Mouse (Mus musculus): ENCODE results near the gene Ehhadh. TPM values are rescaled to one million over a fixed set of nuclear protein-coding genes. Genes with fewer than 3 reads are reported as not detected.

The Ehhadh gene
- total and polyA plus RNA-seq, 3 experiments, result 0.01 to 0.11 TPM; not detected in 1

- Histone ChIP-seq H3K4me3 (ENCODE audit: low read depth, low read length) (no peak overlapping the region), H3K36me3 (replicated peaks) (no peaks in the 10 kb centered on the region), H3K4me1 (ENCODE audit: insufficient read depth, low read depth, low read length) (peaks cover 40% of the 10 kb centered on the region), H3K27me3 (ENCODE audit: insufficient read depth, low read length) (no peaks in the 10 kb centered on the region), H3K9me3 (replicated peaks) (no peaks in the 10 kb centered on the region)
- ATAC-seq (ENCODE audit: extremely low read depth, insufficient number of reproducible peaks, low FRiP score, poor library complexity, severe bottlenecking), result no peak
- TF ChIP-seq CTCF (IDR thresholded peaks at IDR 0.05; ENCODE audit: low read depth, low read length) (no peak), GATA2 (IDR thresholded peaks at IDR 0.05; ENCODE audit: borderline replicate concordance, low read depth, low read length) (no peak), POLR2AphosphoS5 (IDR thresholded peaks at IDR 0.05; ENCODE audit: insufficient replicate concordance, low read depth, low read length) (no peak), TAL1 (conservative IDR thresholded peaks at IDR 0.05; ENCODE audit: low read depth, low read length) (no peak), GATA1 (IDR thresholded peaks at IDR 0.05; ENCODE audit: borderline replicate concordance, low read length) (no peak)
- DNase-seq (ENCODE audit: low spot score), result no peak
These were observed 2.9 kb upstream of the Ehhadh start for GRCm38 (mm10) chr16:21790469-21790868.

DNA sequence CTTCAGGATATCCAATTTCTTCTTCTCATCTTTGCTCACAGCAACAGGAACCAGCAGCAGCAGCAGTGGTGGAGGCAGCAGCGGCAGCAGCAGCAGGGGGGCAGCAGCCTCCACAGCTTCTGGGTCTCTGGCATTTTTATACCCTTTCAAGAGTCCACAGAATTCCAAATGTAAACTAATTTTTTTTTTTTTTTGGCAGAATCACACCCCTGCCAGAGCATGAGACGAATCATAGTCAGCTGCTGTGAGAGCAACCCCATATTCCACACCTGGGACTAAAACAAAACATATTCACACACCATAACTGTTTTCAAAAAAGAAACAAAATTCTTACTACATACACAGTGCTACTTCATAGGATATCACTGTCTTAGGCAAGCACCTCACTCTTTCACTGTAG is 1.6 kb upstream of the Ehhadh start:
- H3K36me3 ChIP-seq (replicated peaks), result no peaks in the 10 kb centered on the region
- peaks cover 40% of the 10 kb centered on the region for H3K4me1 ChIP-seq (ENCODE audit: insufficient read depth, low read depth, low read length)

DNA sequence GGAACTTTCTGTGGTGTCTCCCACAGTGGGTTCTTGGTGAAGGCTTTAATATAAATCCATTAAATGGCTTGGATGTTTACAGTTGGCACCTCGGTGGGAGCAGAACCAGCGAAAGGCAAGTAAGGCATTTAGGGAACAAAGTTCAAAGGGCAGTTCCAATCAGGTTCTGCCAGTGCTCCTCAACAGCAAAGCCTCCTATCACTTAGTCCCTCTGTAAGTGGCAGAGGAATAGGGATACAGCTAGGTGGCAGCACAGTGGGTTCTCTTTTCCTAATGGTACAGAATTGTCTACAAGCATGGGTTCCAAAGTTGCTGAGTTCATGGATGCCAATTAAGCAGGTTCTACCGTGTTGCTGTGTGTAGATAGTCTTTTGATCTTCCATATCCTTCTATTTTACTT is 974 bp upstream of the Ehhadh start:
- DNase-seq (ENCODE audit: low spot score), result no peak

More for the DNA sequence above, 1.6 kb upstream of the Ehhadh start:
- ATAC-seq (ENCODE audit: extremely low read depth, insufficient number of reproducible peaks, low FRiP score, poor library complexity, severe bottlenecking) (no peak), DNase-seq (ENCODE audit: low spot score) (no peak)
- no peak for TF ChIP-seq GATA2 (IDR thresholded peaks at IDR 0.05; ENCODE audit: borderline replicate concordance, low read depth, low read length)
- no peak for TF ChIP-seq TAL1 (conservative IDR thresholded peaks at IDR 0.05; ENCODE audit: low read depth, low read length)
- TF ChIP-seq GATA1 (IDR thresholded peaks at IDR 0.05; ENCODE audit: borderline replicate concordance, low read length), result no peak
- TF ChIP-seq CTCF (IDR thresholded peaks at IDR 0.05; ENCODE audit: low read depth, low read length), result no peak
- no peak for TF ChIP-seq POLR2AphosphoS5 (IDR thresholded peaks at IDR 0.05; ENCODE audit: insufficient replicate concordance, low read depth, low read length)
- Histone ChIP-seq H3K4me3 (ENCODE audit: low read depth, low read length) (no peak overlapping the region), H3K27me3 (ENCODE audit: insufficient read depth, low read length) (no peaks in the 10 kb centered on the region), H3K9me3 (replicated peaks) (no peaks in the 10 kb centered on the region)

GRCm38 (mm10) chr16:21786317-21786716 is 1.3 kb downstream of the Ehhadh start:
- Histone ChIP-seq H3K9me3 (replicated peaks) (no peaks in the 10 kb centered on the region), H3K4me3 (ENCODE audit: low read depth, low read length) (no peak overlapping the region), H3K4me1 (ENCODE audit: insufficient read depth, low read depth, low read length) (peaks cover 18% of the 10 kb centered on the region), H3K36me3 (replicated peaks) (no peaks in the 10 kb centered on the region), H3K27me3 (ENCODE audit: insufficient read depth, low read length) (no peaks in the 10 kb centered on the region)
- ATAC-seq (ENCODE audit: extremely low read depth, insufficient number of reproducible peaks, low FRiP score, poor library complexity, severe bottlenecking) (no peak), DNase-seq (ENCODE audit: low spot score) (no peak)
- no peak for TF ChIP-seq GATA2 (IDR thresholded peaks at IDR 0.05; ENCODE audit: borderline replicate concordance, low read depth, low read length)
- no peak for TF ChIP-seq TAL1 (conservative IDR thresholded peaks at IDR 0.05; ENCODE audit: low read depth, low read length)
- TF ChIP-seq GATA1 (IDR thresholded peaks at IDR 0.05; ENCODE audit: borderline replicate concordance, low read length), result no peak
- TF ChIP-seq POLR2AphosphoS5 (IDR thresholded peaks at IDR 0.05; ENCODE audit: insufficient replicate concordance, low read depth, low read length), result no peak
- no peak for TF ChIP-seq CTCF (IDR thresholded peaks at IDR 0.05; ENCODE audit: low read depth, low read length)

More for the DNA sequence above, 974 bp upstream of the Ehhadh start:
- no peak for ATAC-seq (ENCODE audit: extremely low read depth, insufficient number of reproducible peaks, low FRiP score, poor library complexity, severe bottlenecking)
- Histone ChIP-seq H3K36me3 (replicated peaks) (no peaks in the 10 kb centered on the region), H3K9me3 (replicated peaks) (no peaks in the 10 kb centered on the region), H3K27me3 (ENCODE audit: insufficient read depth, low read length) (no peaks in the 10 kb centered on the region), H3K4me3 (ENCODE audit: low read depth, low read length) (no peak overlapping the region), H3K4me1 (ENCODE audit: insufficient read depth, low read depth, low read length) (peaks cover 37% of the 10 kb centered on the region)
- TF ChIP-seq POLR2AphosphoS5 (IDR thresholded peaks at IDR 0.05; ENCODE audit: insufficient replicate concordance, low read depth, low read length) (no peak), CTCF (IDR thresholded peaks at IDR 0.05; ENCODE audit: low read depth, low read length) (no peak), GATA1 (IDR thresholded peaks at IDR 0.05; ENCODE audit: borderline replicate concordance, low read length) (no peak), GATA2 (IDR thresholded peaks at IDR 0.05; ENCODE audit: borderline replicate concordance, low read depth, low read length) (no peak), TAL1 (conservative IDR thresholded peaks at IDR 0.05; ENCODE audit: low read depth, low read length) (no peak)

DNA sequence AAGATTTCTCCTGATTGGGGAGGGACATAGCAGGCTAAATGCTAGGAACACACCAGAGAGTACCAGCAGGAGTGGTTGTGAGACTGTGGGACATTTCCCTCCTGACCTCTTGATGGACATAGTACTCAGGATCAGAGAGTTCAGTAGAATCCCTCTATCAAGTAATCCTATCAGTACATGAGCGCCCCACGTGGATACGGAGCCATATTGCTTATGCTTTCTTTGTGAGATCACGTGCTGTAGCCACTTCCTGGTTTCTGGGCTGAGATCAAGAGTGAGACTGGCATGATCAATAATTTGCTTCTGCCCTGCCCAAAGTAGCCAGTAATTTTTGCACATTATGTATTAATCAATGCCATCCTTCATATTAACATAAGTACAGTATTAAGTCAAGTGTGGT is 2.6 kb downstream of the Ehhadh start:
- TF ChIP-seq GATA2 (IDR thresholded peaks at IDR 0.05; ENCODE audit: borderline replicate concordance, low read depth, low read length), result no peak
- TF ChIP-seq CTCF (IDR thresholded peaks at IDR 0.05; ENCODE audit: low read depth, low read length), result no peak
- no peak for TF ChIP-seq POLR2AphosphoS5 (IDR thresholded peaks at IDR 0.05; ENCODE audit: insufficient replicate concordance, low read depth, low read length)
- TF ChIP-seq TAL1 (conservative IDR thresholded peaks at IDR 0.05; ENCODE audit: low read depth, low read length), result no peak
- TF ChIP-seq GATA1 (IDR thresholded peaks at IDR 0.05; ENCODE audit: borderline replicate concordance, low read length), result no peak
- H3K36me3 ChIP-seq (replicated peaks), result no peaks in the 10 kb centered on the region
- no peak for ATAC-seq (ENCODE audit: extremely low read depth, insufficient number of reproducible peaks, low FRiP score, poor library complexity, severe bottlenecking)
- no peak overlapping the region for H3K4me3 ChIP-seq (ENCODE audit: low read depth, low read length)
- peaks cover 11% of the 10 kb centered on the region for H3K4me1 ChIP-seq (ENCODE audit: insufficient read depth, low read depth, low read length)
- H3K27me3 ChIP-seq (ENCODE audit: insufficient read depth, low read length), result no peaks in the 10 kb centered on the region
- no peak for DNase-seq (ENCODE audit: low spot score)
- no peaks in the 10 kb centered on the region for H3K9me3 ChIP-seq (replicated peaks)

GRCm38 (mm10) chr16:21782807-21783206 is 4.8 kb downstream of the Ehhadh start:
- peaks cover 24% of the 10 kb centered on the region for H3K4me1 ChIP-seq (ENCODE audit: insufficient read depth, low read depth, low read length)
- TF ChIP-seq CTCF (IDR thresholded peaks at IDR 0.05; ENCODE audit: low read depth, low read length), result no peak
- no peak for TF ChIP-seq GATA2 (IDR thresholded peaks at IDR 0.05; ENCODE audit: borderline replicate concordance, low read depth, low read length)
- TF ChIP-seq GATA1 (IDR thresholded peaks at IDR 0.05; ENCODE audit: borderline replicate concordance, low read length), result no peak
- TF ChIP-seq POLR2AphosphoS5 (IDR thresholded peaks at IDR 0.05; ENCODE audit: insufficient replicate concordance, low read depth, low read length), result no peak
- TF ChIP-seq TAL1 (conservative IDR thresholded peaks at IDR 0.05; ENCODE audit: low read depth, low read length), result no peak
- no peak overlapping the region for H3K4me3 ChIP-seq (ENCODE audit: low read depth, low read length)
- H3K36me3 ChIP-seq (replicated peaks), result no peaks in the 10 kb centered on the region
- DNase-seq (ENCODE audit: low spot score), result no peak
- ATAC-seq (ENCODE audit: extremely low read depth, insufficient number of reproducible peaks, low FRiP score, poor library complexity, severe bottlenecking), result no peak
- H3K9me3 ChIP-seq (replicated peaks), result no peaks in the 10 kb centered on the region
- no peaks in the 10 kb centered on the region for H3K27me3 ChIP-seq (ENCODE audit: insufficient read depth, low read length)
